13 mouse cellular contexts compared by ENCODE assay signal in the genomic region with DNA sequence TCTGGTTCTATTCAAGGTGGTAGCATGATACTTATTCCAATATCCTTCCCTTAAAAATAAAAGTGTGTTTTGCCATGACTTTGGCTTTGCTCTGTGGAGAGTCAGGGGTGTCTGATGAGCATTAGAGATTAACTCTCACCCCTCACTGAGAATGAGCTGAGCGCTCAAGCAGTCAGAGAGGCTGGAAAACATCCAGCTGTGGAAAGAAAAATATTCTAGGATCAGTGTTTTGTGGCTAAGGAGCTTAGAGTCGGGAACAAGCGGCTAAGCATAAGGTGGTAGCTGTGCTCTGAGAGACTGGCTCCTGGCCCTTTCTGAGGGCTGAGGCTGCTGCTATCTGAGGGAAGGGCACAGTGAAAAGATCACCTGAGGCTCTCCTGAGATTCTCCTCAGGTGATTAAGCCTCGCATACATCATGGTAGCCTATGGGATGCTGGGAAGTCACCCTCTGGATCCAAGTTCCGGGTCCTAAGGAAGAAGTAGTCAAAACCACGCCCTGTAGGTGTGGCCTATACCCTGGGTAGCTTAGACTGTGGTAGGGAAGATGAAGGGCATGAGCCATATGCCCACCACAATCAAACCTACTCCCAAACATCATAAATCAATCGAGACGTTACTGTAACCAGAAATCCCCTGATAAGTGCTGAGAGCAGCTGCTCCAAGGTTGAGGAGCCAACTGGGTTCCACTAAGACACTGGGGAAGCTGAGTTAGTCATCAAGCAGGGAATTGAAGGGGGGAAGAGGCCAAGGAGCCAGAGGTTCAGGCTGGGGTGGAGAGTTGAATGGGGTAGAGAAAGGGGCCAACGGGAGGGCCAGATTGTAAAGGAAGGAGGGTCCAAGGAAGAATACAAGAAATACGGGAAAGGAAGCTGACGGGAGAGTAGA.
A peak's percentile ranks its signal among the peaks of the same experiment; 100 is the strongest.
DNase-seq lines count a peak whose midpoint lies in the region; ATAC-seq and TF ChIP-seq lines count a peak whose summit lies in the region.
"Had no signal": no experiment of that assay in that cellular context is flagged by ENCODE, and none has a peak within 500 bp of the region (broad histone marks: within the 10 kb centered on the region; RNA-seq: fewer than 3 reads in every experiment).

No protein-coding gene starts in this region.

- H3K9me3 ChIP-seq in heart, postnatal 0 days (replicated peaks; ENCODE audit: control insufficient read depth, low read length): no peaks in the 10 kb centered on the region
- no peaks in the 10 kb centered on the region for H3K9me3 ChIP-seq in midbrain, embryonic 11.5 days (ENCODE audit: control insufficient read depth, low read length)
- H3K9me3 ChIP-seq in midbrain, embryonic 14.5 days (ENCODE audit: control insufficient read depth, low read length): no peaks in the 10 kb centered on the region
- H3K9me3 ChIP-seq in embryonic facial prominence, embryonic 14.5 days (ENCODE audit: control insufficient read depth, low read length): no peaks in the 10 kb centered on the region
- no peaks in the 10 kb centered on the region for H3K9me3 ChIP-seq in forebrain, postnatal 0 days (ENCODE audit: low read length)

- no peaks in the 10 kb centered on the region for H3K27me3 ChIP-seq in heart, postnatal 0 days (ENCODE audit: control insufficient read depth, insufficient read depth, low read length)
- H3K27me3 ChIP-seq in midbrain, embryonic 11.5 days (ENCODE audit: control insufficient read depth, insufficient read depth, low read length): no peaks in the 10 kb centered on the region
- no peaks in the 10 kb centered on the region for H3K27me3 ChIP-seq in midbrain, embryonic 14.5 days (ENCODE audit: control insufficient read depth, insufficient read depth, low read length)
- H3K27me3 ChIP-seq in embryonic facial prominence, embryonic 14.5 days (replicated peaks; ENCODE audit: control insufficient read depth, insufficient read depth, low read length): no peaks in the 10 kb centered on the region
- no peaks in the 10 kb centered on the region for H3K27me3 ChIP-seq in myocyte (ENCODE audit: control insufficient read depth, insufficient read depth, insufficient read length)
- no peaks in the 10 kb centered on the region for H3K27me3 ChIP-seq in forebrain, postnatal 0 days (ENCODE audit: insufficient read depth, low read length)

- TF ChIP-seq POLR2A in myocyte (IDR thresholded peaks at IDR 0.05; ENCODE audit: insufficient read length, low read depth): no peak

- no peak for TF ChIP-seq CTCF in heart, postnatal 0 days (IDR thresholded peaks at IDR 0.05; ENCODE audit: low read depth)
- no peak for TF ChIP-seq CTCF in forebrain, postnatal 0 days (IDR thresholded peaks at IDR 0.05; ENCODE audit: low read depth)

- peak overlapping the region; percentile 4; the same call in 1 of the 2 replicates for H3K27ac ChIP-seq in heart, postnatal 0 days (ENCODE audit: low read depth)
- H3K27ac ChIP-seq in midbrain, embryonic 11.5 days (ENCODE audit: low read depth, low read length): no peak overlapping the region
- H3K27ac ChIP-seq in midbrain, embryonic 14.5 days (replicated peaks; ENCODE audit: low read depth, low read length): no peak overlapping the region
- H3K27ac ChIP-seq in embryonic facial prominence, embryonic 14.5 days (replicated peaks; ENCODE audit: low read depth, low read length): peak overlapping the region; percentile 56
- no peak overlapping the region for H3K27ac ChIP-seq in forebrain, postnatal 0 days (ENCODE audit: low read depth, low read length)

- no peak for DNase-seq in heart, postnatal 0 days (ENCODE audit: low spot score)
- no peak for DNase-seq in heart, postnatal 14 days
- peak; percentile 68 for DNase-seq in midbrain, embryonic 11.5 days (ENCODE audit: low spot score, missing footprints)
- no peak for DNase-seq in midbrain, embryonic 14.5 days
- DNase-seq in embryonic facial prominence, embryonic 14.5 days (ENCODE audit: low spot score): peak; percentile 79
- no peak for DNase-seq in forebrain, postnatal 0 days
- DNase-seq: cerebellum, adult 2 months; gastrocnemius, postnatal 36 days; layer of hippocampus, postnatal 36 days; spleen, adult 18-20 months had no signal

- no peak for ATAC-seq in heart, postnatal 0 days (ENCODE audit: insufficient read depth, low read depth)
- ATAC-seq in midbrain, embryonic 11.5 days (ENCODE audit: low FRiP score): no peak
- no peak for ATAC-seq in midbrain, embryonic 14.5 days (ENCODE audit: low FRiP score, low TSS enrichment)
- peak; percentile 34; the same call in 1 of the 2 replicates for ATAC-seq in embryonic facial prominence, embryonic 14.5 days (ENCODE audit: low read depth)
- no peak for ATAC-seq in forebrain, postnatal 0 days
- ATAC-seq: forebrain, embryonic 14.5 days had no signal

- H3K79me2 ChIP-seq in myocyte (ENCODE audit: control insufficient read depth, insufficient read depth): no peaks in the 10 kb centered on the region

- peaks cover 35% of the 10 kb centered on the region for H3K4me1 ChIP-seq in heart, postnatal 0 days (ENCODE audit: control insufficient read depth, insufficient read depth)
- H3K4me1 ChIP-seq in midbrain, embryonic 11.5 days (ENCODE audit: control insufficient read depth, insufficient read depth, low read length): no peaks in the 10 kb centered on the region
- peaks cover 13% of the 10 kb centered on the region for H3K4me1 ChIP-seq in midbrain, embryonic 14.5 days (ENCODE audit: control insufficient read depth, insufficient read depth, low read length)
- H3K4me1 ChIP-seq in embryonic facial prominence, embryonic 14.5 days (ENCODE audit: control insufficient read depth, insufficient read depth, low read length): peaks cover 36% of the 10 kb centered on the region
- H3K4me1 ChIP-seq in forebrain, postnatal 0 days (ENCODE audit: insufficient read depth): no peaks in the 10 kb centered on the region

- TF ChIP-seq EP300 in heart, postnatal 0 days (IDR thresholded peaks at IDR 0.05; ENCODE audit: low read depth): no peak

- intact Hi-C loops in heart, postnatal 14 days (cut with DNase I): no loop called here

- no peaks in the 10 kb centered on the region for H3K36me3 ChIP-seq in heart, postnatal 0 days (replicated peaks; ENCODE audit: control insufficient read depth, insufficient read depth, low read length)
- H3K36me3 ChIP-seq in midbrain, embryonic 11.5 days (ENCODE audit: control insufficient read depth, insufficient read depth, low read length): no peaks in the 10 kb centered on the region
- no peaks in the 10 kb centered on the region for H3K36me3 ChIP-seq in midbrain, embryonic 14.5 days (ENCODE audit: control insufficient read depth, insufficient read depth, low read length)
- no peaks in the 10 kb centered on the region for H3K36me3 ChIP-seq in embryonic facial prominence, embryonic 14.5 days (ENCODE audit: control insufficient read depth, insufficient read depth, low read length)
- H3K36me3 ChIP-seq in myocyte (ENCODE audit: control insufficient read depth, insufficient read depth): no peaks in the 10 kb centered on the region
- no peaks in the 10 kb centered on the region for H3K36me3 ChIP-seq in forebrain, postnatal 0 days (ENCODE audit: insufficient read depth)

- 65% methylated on average over 11 of the region's 11 CpGs for WGBS in heart, postnatal 0 days
- WGBS in midbrain, embryonic 11.5 days: 73% methylated on average over 11 of the region's 11 CpGs
- 73% methylated on average over 11 of the region's 11 CpGs for WGBS in midbrain, embryonic 14.5 days
- WGBS in embryonic facial prominence, embryonic 14.5 days: 56% methylated on average over 11 of the region's 11 CpGs
- WGBS in forebrain, postnatal 0 days: 69% methylated on average over 11 of the region's 11 CpGs

- no peak overlapping the region for H3K4me3 ChIP-seq in heart, postnatal 0 days (ENCODE audit: low read depth, low read length)
- H3K4me3 ChIP-seq in midbrain, embryonic 11.5 days (ENCODE audit: low read depth, low read length): no peak overlapping the region
- no peak overlapping the region for H3K4me3 ChIP-seq in midbrain, embryonic 14.5 days (replicated peaks; ENCODE audit: low read depth, low read length)
- no peak overlapping the region for H3K4me3 ChIP-seq in embryonic facial prominence, embryonic 14.5 days (ENCODE audit: low read depth, low read length)
- H3K4me3 ChIP-seq in myocyte: no peak overlapping the region
- H3K4me3 ChIP-seq in forebrain, postnatal 0 days (ENCODE audit: low read depth, low read length): no peak overlapping the region

- H3ac ChIP-seq in myocyte (ENCODE audit: control insufficient read depth, insufficient read length): no peak overlapping the region

- no peak overlapping the region for H3K4me2 ChIP-seq in heart, postnatal 0 days (ENCODE audit: low read depth, low read length)
- no peak overlapping the region for H3K4me2 ChIP-seq in midbrain, embryonic 11.5 days
- H3K4me2 ChIP-seq in midbrain, embryonic 14.5 days (ENCODE audit: low read length): no peak overlapping the region
- H3K4me2 ChIP-seq in embryonic facial prominence, embryonic 14.5 days (ENCODE audit: low read depth, low read length): no peak overlapping the region
- H3K4me2 ChIP-seq in myocyte (ENCODE audit: low read depth): peak overlapping the region; percentile 65
- no peak overlapping the region for H3K4me2 ChIP-seq in forebrain, postnatal 0 days (ENCODE audit: low read depth)
- H3K4me2 ChIP-seq: liver, embryonic 11.5 days had no signal

- no peak overlapping the region for H3K9ac ChIP-seq in heart, postnatal 0 days (replicated peaks; ENCODE audit: low read depth, low read length)
- H3K9ac ChIP-seq in midbrain, embryonic 11.5 days (ENCODE audit: low read length): no peak overlapping the region
- H3K9ac ChIP-seq in midbrain, embryonic 14.5 days (replicated peaks; ENCODE audit: low read length): no peak overlapping the region
- H3K9ac ChIP-seq in embryonic facial prominence, embryonic 14.5 days (ENCODE audit: low read depth, low read length): no peak overlapping the region
- no peak overlapping the region for H3K9ac ChIP-seq in forebrain, postnatal 0 days

TF ChIP-seq in myocyte, 11 proteins besides CTCF, POLR2A, EP300 and RAD21:
- TF ChIP-seq MYOD1 (IDR thresholded peaks at IDR 0.05; ENCODE audit: control insufficient read depth in 1 of 3, insufficient read length in 2 of 3, low read depth in 2 of 3) (peak in 2 of 3 experiments; percentile 78 to 81), USF1 (IDR thresholded peaks at IDR 0.05; ENCODE audit: low read depth) (no peak), TCF12 (IDR thresholded peaks at IDR 0.05; ENCODE audit: insufficient read depth, poor library complexity, severe bottlenecking) (peak; percentile 36), MYOG (IDR thresholded peaks at IDR 0.05; ENCODE audit: control insufficient read depth in 1 of 3, insufficient read depth in 1 of 3, insufficient read length in 2 of 3, low read depth in 2 of 3) (no peak)

Comparison
In these comparisons a context has a peak if more than half of its experiments do, and no peak if none do; other contexts are left out.
1. DNase-seq: peak in midbrain, embryonic 11.5 days (single experiment) and embryonic facial prominence, embryonic 14.5 days (single experiment); none in heart, postnatal 0 days (single experiment), heart, postnatal 14 days (0 of 2), midbrain, embryonic 14.5 days (single experiment) and forebrain, postnatal 0 days (single experiment).
2. H3K27ac ChIP-seq: peak in heart, postnatal 0 days (single experiment) and embryonic facial prominence, embryonic 14.5 days (single experiment); none in midbrain, embryonic 11.5 days (single experiment), midbrain, embryonic 14.5 days (single experiment) and forebrain, postnatal 0 days (single experiment).